16 mouse cellular contexts compared by ENCODE assay signal in the genomic region with DNA sequence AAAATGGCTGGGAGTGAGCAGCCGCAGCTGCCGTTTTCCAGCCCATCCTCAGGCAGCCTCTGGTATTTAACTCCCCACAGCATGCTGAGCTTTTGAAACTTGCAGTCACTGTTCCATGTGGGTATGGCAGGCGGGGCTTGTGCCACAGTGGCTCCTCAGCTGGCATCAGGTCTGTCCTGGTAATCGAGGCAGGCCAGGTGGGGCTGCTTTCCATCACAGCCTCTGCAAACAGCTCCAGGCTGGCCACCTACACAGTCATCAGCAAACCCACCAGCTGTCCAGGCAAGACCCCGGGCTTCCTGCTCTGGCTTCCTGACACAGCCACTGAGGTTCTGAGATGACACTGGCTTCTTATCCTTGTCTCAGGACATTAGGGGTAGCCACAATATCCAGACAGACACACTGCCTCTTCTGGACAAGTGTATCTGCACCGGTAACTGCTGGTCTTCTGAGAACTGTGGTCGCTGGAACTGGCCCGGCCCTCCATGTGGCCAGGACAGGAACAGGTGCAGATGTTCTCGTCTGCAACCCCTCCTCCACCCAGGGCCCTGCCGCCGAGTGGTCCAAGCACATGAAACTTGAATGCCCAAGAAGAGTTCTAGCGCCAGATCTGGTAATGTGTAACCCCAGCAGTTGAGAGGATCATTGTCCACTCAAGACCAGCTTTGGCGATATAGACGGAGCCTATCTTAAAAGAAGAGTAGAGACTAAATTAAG. TPM values are rescaled to one million over a fixed set of nuclear protein-coding genes. Genes with fewer than 3 reads are reported as not detected.
DNase-seq lines count a peak whose midpoint lies in the region; ATAC-seq lines count a peak whose summit lies in the region.
"Had no signal": no experiment of that assay in that cellular context is flagged by ENCODE, and none has a peak within 500 bp of the region (broad histone marks: within the 10 kb centered on the region; RNA-seq: fewer than 3 reads in every experiment).

No protein-coding gene starts in this region.

- no peak overlapping the region for H3K4me3 ChIP-seq in intestine, embryonic 16.5 days (ENCODE audit: low read length)
- no peak overlapping the region for H3K4me3 ChIP-seq in intestine, embryonic 15.5 days (replicated peaks)
- H3K4me3 ChIP-seq in midbrain, embryonic 10.5 days: no peak overlapping the region
- H3K4me3 ChIP-seq in midbrain, embryonic 13.5 days (replicated peaks): no peak overlapping the region
- no peak overlapping the region for H3K4me3 ChIP-seq in limb, embryonic 12.5 days (replicated peaks)
- H3K4me3 ChIP-seq: neural tube, embryonic 13.5 days had no signal

- ATAC-seq in intestine, embryonic 16.5 days: no peak
- ATAC-seq in intestine, embryonic 15.5 days: no peak
- no peak for ATAC-seq in midbrain, embryonic 13.5 days
- no peak for ATAC-seq in limb, embryonic 12.5 days (ENCODE audit: insufficient number of reproducible peaks, insufficient read depth, low FRiP score, low TSS enrichment, low read depth)
- ATAC-seq: forebrain, embryonic 14.5 days; liver, postnatal 0 days had no signal

- WGBS in intestine, embryonic 16.5 days: 61% methylated on average over 14 of the region's 14 CpGs
- WGBS in intestine, embryonic 15.5 days: 61% methylated on average over 14 of the region's 14 CpGs
- WGBS in midbrain, embryonic 10.5 days: 80% methylated on average over 14 of the region's 14 CpGs
- WGBS in midbrain, embryonic 13.5 days: 75% methylated on average over 14 of the region's 14 CpGs
- WGBS in limb, embryonic 12.5 days: 70% methylated on average over 14 of the region's 14 CpGs

- no peak for DNase-seq in midbrain, embryonic 10.5 days (ENCODE audit: low spot score)
- DNase-seq in testis, postnatal 14 days (ENCODE audit: low spot score): no peak
- DNase-seq in spleen, postnatal 14 days (ENCODE audit: low spot score in 2 of 2): no peak
- DNase-seq: adrenal gland, postnatal 14 days; cerebellum, postnatal 25 days; gastrocnemius, postnatal 10 days; kidney, postnatal 25 days; liver, postnatal 0 days; thymus, postnatal 14 days had no signal

- no peaks in the 10 kb centered on the region for H3K27me3 ChIP-seq in intestine, embryonic 16.5 days (replicated peaks; ENCODE audit: control insufficient read depth, insufficient read depth, low read length)
- H3K27me3 ChIP-seq in intestine, embryonic 15.5 days (replicated peaks): no peaks in the 10 kb centered on the region
- peaks cover 14% of the 10 kb centered on the region for H3K27me3 ChIP-seq in midbrain, embryonic 10.5 days (ENCODE audit: low read depth, poor library complexity, severe bottlenecking)
- peaks cover 7% of the 10 kb centered on the region; the same call in 1 of the 2 replicates for H3K27me3 ChIP-seq in midbrain, embryonic 13.5 days
- 0 out of 2 replicates have a peak, but pooled peaks cover 5% of the 10 kb centered on the region for H3K27me3 ChIP-seq in limb, embryonic 12.5 days

- H3K36me3 ChIP-seq in intestine, embryonic 16.5 days (ENCODE audit: control insufficient read depth, insufficient read depth, low read length): no peaks in the 10 kb centered on the region
- no peaks in the 10 kb centered on the region for H3K36me3 ChIP-seq in intestine, embryonic 15.5 days
- H3K36me3 ChIP-seq in midbrain, embryonic 10.5 days: no peaks in the 10 kb centered on the region
- no peaks in the 10 kb centered on the region for H3K36me3 ChIP-seq in midbrain, embryonic 13.5 days
- no peaks in the 10 kb centered on the region for H3K36me3 ChIP-seq in limb, embryonic 12.5 days
- H3K36me3 ChIP-seq: neural tube, embryonic 13.5 days had no signal

- no peak overlapping the region; the same call in 1 of the 2 replicates for H3K9ac ChIP-seq in intestine, embryonic 16.5 days (ENCODE audit: low read depth, low read length)
- H3K9ac ChIP-seq in intestine, embryonic 15.5 days: no peak overlapping the region
- H3K9ac ChIP-seq in midbrain, embryonic 13.5 days (replicated peaks): no peak overlapping the region
- no peak overlapping the region for H3K9ac ChIP-seq in limb, embryonic 12.5 days (replicated peaks)
- H3K9ac ChIP-seq: liver, postnatal 0 days; neural tube, embryonic 13.5 days had no signal

- peak overlapping the region; percentile 14; the same call in 1 of the 2 replicates for H3K27ac ChIP-seq in intestine, embryonic 16.5 days (ENCODE audit: low read length)
- H3K27ac ChIP-seq in intestine, embryonic 15.5 days: no peak overlapping the region
- peak overlapping the region; percentile 30; the same call in 1 of the 2 replicates for H3K27ac ChIP-seq in midbrain, embryonic 10.5 days (replicated peaks)
- H3K27ac ChIP-seq in midbrain, embryonic 13.5 days: no peak overlapping the region
- H3K27ac ChIP-seq in limb, embryonic 12.5 days: peak overlapping the region; percentile 50; the same call in 1 of the 2 replicates
- H3K27ac ChIP-seq: neural tube, embryonic 13.5 days had no signal

- H3K4me2 ChIP-seq in intestine, embryonic 16.5 days (ENCODE audit: low read depth, low read length): no peak overlapping the region
- H3K4me2 ChIP-seq in intestine, embryonic 15.5 days (replicated peaks): no peak overlapping the region
- H3K4me2 ChIP-seq in midbrain, embryonic 13.5 days (replicated peaks): no peak overlapping the region
- H3K4me2 ChIP-seq in limb, embryonic 12.5 days: no peak overlapping the region
- H3K4me2 ChIP-seq: heart, embryonic 11.5 days; neural tube, embryonic 13.5 days had no signal

- peaks cover 61% of the 10 kb centered on the region for H3K4me1 ChIP-seq in intestine, embryonic 16.5 days (ENCODE audit: control insufficient read depth, insufficient read depth, low read length)
- peaks cover 50% of the 10 kb centered on the region for H3K4me1 ChIP-seq in intestine, embryonic 15.5 days (replicated peaks)
- peaks cover 58% of the 10 kb centered on the region for H3K4me1 ChIP-seq in midbrain, embryonic 10.5 days
- H3K4me1 ChIP-seq in midbrain, embryonic 13.5 days (replicated peaks): peaks cover 44% of the 10 kb centered on the region
- H3K4me1 ChIP-seq in limb, embryonic 12.5 days (replicated peaks): peaks cover 64% of the 10 kb centered on the region

- no peaks in the 10 kb centered on the region for H3K9me3 ChIP-seq in intestine, embryonic 16.5 days (ENCODE audit: control insufficient read depth, low read length)
- no peaks in the 10 kb centered on the region for H3K9me3 ChIP-seq in intestine, embryonic 15.5 days
- H3K9me3 ChIP-seq in midbrain, embryonic 10.5 days (replicated peaks): no peaks in the 10 kb centered on the region
- H3K9me3 ChIP-seq in midbrain, embryonic 13.5 days: no peaks in the 10 kb centered on the region
- no peaks in the 10 kb centered on the region for H3K9me3 ChIP-seq in limb, embryonic 12.5 days
- H3K9me3 ChIP-seq: neural tube, embryonic 13.5 days had no signal

RNA-seq across cellular contexts. Expression of gene Morn1, which starts 59.9 kb away (rescaled TPM):
- polyA plus RNA-seq in intestine, embryonic 16.5 days (2015; fragmentation: Nextera tagmentation; extraction: Ambion mirVana): 3.6 and 4.3 TPM in 2 replicates
- polyA plus RNA-seq in intestine, embryonic 15.5 days (2015; fragmentation: Nextera tagmentation; extraction: Ambion mirVana): 3.0 and 3.9 TPM in 2 replicates
- 5.1 and 6.2 TPM in 2 replicates for polyA plus RNA-seq in midbrain, embryonic 10.5 days (2016; fragmentation: Nextera tagmentation; extraction: Ambion mirVana)
- 6.0 and 8.9 TPM in 2 replicates for polyA plus RNA-seq in midbrain, embryonic 13.5 days (2015; fragmentation: Nextera tagmentation; extraction: Ambion mirVana)
- 5.2 and 6.9 TPM in 2 replicates for polyA plus RNA-seq in limb, embryonic 12.5 days (2016; fragmentation: Nextera tagmentation; extraction: Ambion mirVana)

Comparison
In these comparisons a context has a peak if more than half of its experiments do, and no peak if none do; other contexts are left out.
1. H3K27ac ChIP-seq: peak in intestine, embryonic 16.5 days (single experiment), midbrain, embryonic 10.5 days (single experiment) and limb, embryonic 12.5 days (single experiment); none in intestine, embryonic 15.5 days (single experiment) and midbrain, embryonic 13.5 days (single experiment).